Mouse (Mus musculus): ENCODE results near the gene Ltbp4. TPM values are rescaled to one million over a fixed set of nuclear protein-coding genes. Genes with fewer than 3 reads are reported as not detected.

The Ltbp4 gene
- 10 to 100 TPM; 55.8 to 66.9 TPM for total RNA-seq (2021)
- long read RNA-seq, experiment 1, full-length matches to known transcripts = 96 of 135 reads
- long read RNA-seq, experiment 1, partial matches to known transcripts = 31 of 135 reads
- long read RNA-seq, experiment 1, other reads (novel, unspliced or antisense) = 8 of 135 reads
- long read RNA-seq, experiment 2, full-length matches to known transcripts = 70 of 99 reads
- long read RNA-seq, experiment 2, partial matches to known transcripts = 19 of 99 reads
- long read RNA-seq, experiment 2, other reads (novel, unspliced or antisense) = 10 of 99 reads

DNA sequence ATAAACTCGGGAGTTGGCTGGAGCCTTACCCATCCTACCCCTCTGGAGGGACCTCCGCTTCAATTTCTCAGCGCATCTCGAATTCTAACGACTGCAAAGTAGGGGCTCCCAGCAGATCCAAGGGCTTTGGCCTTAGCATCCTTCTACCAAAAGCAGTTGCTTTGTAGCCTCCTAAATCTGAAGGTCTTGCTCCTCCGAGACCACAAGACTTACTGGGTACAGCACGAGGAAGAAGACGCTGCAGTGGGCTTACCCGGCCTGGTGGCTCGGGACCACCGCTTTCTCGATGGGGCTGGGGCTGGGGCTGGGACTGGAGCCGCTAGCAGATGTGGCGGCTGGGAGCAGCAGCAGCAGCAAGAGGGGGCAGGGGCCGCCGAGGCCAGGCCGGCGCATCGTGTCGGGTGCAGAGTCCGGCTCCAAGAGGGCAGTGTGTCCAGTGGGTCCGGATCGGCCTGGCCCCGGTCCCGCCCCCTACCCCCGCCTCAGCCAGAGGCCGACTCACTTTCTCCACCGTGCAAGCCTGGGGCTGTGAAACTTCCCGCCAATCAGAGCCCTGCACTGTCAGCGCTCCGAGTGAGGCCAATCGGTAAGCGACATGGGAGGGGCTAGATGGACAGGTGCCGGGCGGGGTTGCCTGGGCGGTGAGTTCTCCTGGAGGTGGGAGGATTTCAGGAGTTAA, at the start of gene Ltbp4:
Ltbp4 (minus strand) TSS at position 518 of the 679 bp plus-strand sequence.
- no peak for DNase-seq (ENCODE audit: low spot score)

DNA sequence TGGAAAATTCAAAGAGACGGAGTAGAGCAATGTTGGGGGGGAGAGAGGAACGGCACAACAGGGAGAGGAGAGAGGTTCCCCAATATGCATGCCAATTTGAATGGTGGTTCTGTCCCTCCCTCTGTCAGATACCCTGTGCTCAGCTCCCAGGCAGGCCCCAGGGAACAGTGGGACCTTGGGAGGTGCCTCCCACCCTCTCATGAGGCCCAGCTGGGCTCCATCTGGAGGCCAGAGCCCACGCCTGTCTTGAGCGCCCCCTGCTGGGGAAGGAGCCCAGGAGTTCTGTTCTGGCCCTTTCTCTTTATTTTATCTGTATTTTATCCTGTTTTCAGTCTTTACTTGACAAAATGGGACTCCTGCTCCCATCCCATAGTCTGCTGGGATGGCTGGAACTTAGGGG, 47.2 kb upstream of the Ltbp4 start:
- peak; percentile 55 for DNase-seq (ENCODE audit: low spot score)

DNA sequence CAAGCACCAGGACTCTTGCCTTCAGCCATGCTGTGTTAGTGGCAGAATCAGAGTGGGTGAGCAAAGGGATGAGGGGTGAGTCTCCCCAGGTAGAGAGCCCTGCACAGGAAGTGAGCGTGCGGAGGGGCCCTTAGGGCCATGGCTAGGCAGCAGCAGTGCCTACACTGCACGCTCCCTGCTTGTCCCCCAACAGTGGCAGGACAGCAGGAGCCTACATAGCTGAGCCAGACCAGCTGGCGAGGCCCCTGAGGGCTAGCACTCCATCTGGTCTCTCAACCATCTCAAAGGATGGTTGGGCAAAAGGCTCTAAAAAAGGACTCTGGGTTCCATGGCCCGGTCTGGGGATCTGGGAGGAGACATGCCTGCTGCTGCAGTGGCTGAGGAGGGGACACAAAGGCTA, 46.6 kb upstream of the Ltbp4 start:
- no peak for DNase-seq (ENCODE audit: low spot score)

DNA sequence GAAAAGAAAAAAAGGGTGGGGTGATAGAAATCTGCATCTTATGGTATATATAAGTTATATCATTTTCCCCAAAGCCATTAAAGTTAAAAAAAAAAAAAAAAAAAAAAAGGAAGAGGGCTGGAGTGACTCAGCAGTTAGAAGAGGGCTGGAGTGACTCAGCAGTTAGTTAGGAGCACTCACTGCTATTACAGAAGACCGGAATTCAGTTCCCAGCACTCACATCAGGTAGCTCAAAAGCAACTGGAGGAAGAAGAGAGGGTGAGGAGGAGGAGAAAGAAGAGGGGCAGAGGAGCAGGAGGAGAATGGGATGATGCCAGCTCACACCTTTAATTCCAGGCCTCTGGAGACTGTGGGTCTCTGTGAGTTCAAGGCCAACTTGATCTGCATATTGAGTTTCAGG, 45.7 kb upstream of the Ltbp4 start:
- no peak for DNase-seq (ENCODE audit: low spot score)

DNA sequence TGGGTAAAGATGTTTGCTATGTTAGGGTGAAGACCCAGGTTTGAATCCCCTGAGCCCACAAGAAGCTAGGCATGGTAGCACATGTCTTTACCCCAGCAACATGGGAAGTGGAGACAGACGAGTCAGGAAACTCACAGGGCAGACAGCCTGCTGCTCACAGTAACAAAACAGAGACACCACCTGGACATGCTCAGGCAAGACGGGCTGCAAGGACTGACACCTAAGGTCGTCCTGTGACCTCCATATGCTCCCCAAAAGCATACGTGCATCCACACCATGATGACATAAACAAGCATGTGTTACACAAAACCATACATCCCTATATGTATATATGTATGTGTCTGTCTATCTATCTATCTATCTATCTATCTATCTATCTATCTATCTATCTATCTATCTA, 44.1 kb upstream of the Ltbp4 start:
- no peak for DNase-seq (ENCODE audit: low spot score)

DNA sequence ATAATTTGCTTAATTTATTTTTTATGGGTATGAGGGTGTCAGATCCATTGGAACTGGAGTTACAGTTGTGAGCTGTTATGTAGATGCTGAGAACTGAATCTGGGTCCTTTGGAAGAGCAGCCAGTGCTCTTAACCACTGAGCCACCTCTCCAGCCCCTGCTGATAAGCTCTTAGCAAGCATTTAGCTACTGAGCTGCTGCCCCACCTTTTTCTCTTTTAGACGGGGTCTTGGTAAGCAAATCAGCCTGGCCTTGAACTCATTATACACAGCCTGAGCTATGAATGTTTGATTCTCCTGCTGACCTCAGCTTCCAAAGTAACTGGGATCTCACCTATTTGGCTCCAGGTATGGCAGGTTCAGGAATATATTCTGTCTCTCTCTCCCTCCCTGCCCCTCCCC, 43.5 kb upstream of the Ltbp4 start:
- DNase-seq (ENCODE audit: low spot score) = no peak

DNA sequence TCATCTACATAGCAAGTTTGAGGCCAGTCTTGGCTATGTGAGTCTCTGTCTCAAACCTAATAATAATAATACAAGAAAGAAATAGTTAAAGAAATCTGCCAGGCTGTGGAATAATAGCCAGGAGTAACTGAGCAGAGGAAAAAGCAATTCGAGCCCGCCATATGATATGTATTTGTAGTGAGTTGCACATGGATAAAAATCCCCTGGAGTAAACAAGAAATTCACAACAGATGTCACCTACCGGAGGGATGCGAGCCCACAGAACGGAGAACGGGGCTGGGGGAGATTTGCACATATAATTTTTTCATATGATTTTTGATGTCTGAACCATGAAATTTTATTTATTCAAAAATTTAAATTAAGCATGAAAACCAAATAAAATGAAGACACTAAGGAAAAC, 42.3 kb upstream of the Ltbp4 start:
- no peak for DNase-seq (ENCODE audit: low spot score)

DNA sequence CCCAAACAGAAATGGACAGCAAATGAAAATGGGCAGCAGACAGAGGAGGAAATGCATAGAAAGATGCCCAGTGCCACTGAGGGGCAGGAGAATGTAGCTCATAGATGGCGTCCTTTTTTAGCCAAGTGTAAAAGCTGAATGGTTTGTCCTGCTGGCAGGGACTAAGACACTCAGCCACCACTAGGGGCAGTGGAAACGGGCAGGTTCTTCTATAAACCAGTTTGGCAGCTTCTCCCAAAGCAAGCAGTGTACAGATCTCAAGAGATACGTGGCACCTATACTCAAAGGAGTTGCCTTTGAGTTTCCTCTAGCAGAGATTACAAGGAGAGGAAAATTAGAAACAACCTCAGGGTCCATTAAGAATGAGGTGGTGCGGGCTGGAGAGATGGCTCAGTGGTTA, 40.9 kb upstream of the Ltbp4 start:
- no peak for DNase-seq (ENCODE audit: low spot score)

DNA sequence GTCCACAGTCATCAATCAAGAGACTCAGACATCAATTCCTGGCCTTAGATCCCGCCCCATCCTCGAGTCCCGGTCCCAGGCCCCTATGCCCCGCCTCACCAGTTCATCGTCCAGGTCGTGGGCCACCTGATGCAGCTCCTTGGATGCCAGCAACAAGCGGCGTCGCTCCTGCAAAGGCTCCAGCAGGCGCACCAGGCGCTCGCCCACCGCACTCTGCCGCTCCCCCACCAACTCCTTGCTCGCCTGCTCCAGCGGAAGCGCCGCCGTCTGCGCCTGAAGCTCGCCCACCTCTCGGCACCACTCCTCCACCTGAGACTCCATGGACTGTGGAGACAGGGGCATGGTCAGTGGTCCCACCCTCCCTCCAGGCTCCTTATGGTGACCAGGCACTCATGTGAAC, 37.8 kb upstream of the Ltbp4 start:
- DNase-seq (ENCODE audit: low spot score) = no peak

DNA sequence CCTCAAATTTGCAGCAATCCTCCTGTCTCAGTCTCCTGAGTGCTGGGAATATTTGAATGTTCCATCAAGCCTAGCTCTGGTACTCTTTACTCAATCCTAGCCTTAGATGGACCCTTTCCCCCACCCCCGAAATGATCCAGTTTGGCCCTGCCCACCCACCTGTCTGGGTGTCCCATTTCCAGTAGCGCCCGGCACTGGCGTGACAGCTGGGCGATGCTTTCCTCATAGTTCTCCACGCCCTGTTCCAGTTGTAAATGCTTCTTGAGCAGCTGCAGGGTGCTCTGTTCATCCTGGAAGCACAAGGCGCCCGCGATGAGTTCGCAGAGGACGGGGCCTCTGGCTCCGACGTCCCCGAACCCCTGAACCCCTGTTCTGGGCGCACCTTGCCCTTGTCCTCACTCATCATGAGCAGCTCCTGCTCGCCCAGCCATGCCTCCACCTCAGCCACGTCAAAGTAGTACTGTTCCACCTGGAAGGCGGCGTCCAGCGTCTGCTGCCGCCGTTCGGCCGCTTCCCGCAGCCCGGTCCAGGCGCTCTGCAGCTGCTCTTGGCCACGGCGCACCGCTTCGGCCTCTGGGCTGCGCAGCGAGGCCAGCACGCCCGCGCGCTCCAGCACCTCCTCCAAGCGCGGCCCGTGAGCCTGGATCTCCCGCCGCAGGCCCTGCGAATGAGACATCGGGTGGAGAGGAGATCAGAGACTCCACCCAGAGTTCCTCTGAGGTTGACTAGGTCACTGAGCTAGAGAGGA, 34.4 kb upstream of the Ltbp4 start:
- DNase-seq (ENCODE audit: low spot score) = no peak

DNA sequence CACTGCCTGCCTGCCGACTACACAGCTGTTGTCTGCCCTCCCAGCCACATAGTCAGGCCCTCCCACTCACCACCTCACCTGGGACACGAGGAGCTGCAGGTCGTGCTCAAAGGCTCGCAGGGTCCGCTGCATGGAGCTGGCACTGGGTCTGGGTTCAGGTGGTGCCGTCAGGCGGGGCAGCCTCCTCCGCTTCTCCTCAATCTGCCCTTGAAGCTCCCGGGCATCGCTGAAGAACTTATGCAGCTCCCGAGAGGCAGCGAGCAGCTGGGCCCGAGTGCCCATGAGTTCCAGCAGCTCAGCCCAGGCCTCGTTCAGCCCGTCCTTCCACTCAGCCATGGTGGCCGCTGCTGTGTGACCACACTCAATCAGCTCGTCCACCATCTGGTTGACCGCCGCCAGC, 31.6 kb upstream of the Ltbp4 start:
- DNase-seq (ENCODE audit: low spot score) = no peak

DNA sequence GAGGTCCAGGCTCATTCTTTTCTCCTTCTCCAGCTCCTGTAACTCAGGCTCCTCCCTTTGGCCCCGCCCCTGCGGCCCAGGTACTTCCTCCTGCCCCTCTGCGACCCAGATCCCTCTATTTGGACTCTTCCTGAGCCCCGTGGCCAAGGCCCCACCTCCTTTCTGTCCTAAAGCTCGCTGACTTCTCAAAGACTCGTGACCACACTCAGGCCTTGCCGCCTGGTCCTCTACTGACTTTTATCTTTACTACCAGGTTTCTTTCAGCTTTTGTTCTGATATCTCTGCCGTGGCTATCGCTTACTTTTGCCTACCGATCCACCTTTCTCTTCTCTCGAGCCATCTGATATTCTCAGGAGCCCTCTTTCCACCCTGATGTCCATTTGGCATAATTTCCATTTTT, 30.5 kb upstream of the Ltbp4 start:
- no peak for DNase-seq (ENCODE audit: low spot score)

DNA sequence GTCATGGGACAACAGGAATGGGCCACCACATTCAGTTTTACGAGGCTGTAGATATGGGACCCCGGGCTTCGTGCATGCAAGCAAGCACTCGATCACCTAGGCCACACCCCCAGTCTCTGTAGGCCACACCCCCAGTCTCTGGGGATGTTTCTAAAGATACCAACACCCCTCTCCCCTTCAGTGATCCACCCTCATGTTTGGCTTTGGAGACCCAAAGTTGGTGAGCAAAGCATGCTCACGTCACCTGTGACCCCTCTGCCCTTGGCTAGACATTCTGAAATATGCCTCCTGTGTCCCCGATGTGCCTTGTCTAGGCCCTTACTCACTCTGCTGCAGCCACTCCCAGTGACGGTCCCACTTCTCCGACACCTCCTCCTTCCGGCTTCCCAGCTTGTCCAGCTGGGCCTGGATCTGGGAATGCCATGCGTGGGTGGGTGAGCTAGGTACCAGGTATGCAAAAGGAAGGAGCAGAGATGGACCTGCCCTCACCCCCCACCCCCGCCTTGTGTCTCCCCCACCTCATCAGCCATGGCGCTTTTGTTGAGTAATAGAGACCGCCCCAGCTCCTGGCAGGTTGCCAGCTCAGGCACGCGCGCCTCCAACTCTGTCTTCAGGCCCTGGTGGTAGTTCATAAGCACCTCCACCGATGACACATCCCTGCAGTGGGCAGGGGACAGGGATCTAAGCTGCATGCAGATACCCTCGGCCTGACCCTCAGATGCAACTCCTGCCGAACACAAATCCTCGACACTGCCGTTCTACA, 28.8 kb upstream of the Ltbp4 start:
- no peak for DNase-seq (ENCODE audit: low spot score)

DNA sequence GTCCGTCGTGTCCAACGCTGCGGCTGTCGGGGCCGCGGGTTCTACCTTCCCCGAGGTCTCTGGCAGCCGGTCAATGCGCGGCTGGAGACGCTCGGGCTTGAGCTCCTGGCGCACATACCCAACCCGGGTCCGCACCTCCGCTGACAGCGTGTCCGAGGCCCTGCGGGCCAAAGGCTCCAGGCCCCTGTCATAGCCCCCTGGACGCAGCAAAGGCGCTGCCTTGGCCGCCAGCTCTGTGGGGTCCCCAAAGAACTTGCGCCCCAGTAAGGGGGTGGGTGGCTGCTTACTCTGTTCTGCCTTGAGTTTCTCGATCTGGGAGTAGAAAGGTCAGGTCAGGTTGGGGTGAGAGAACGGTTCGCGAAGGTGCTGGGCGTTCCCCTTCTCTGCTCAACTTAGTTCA, 26.9 kb upstream of the Ltbp4 start:
- no peak for DNase-seq (ENCODE audit: low spot score)

DNA sequence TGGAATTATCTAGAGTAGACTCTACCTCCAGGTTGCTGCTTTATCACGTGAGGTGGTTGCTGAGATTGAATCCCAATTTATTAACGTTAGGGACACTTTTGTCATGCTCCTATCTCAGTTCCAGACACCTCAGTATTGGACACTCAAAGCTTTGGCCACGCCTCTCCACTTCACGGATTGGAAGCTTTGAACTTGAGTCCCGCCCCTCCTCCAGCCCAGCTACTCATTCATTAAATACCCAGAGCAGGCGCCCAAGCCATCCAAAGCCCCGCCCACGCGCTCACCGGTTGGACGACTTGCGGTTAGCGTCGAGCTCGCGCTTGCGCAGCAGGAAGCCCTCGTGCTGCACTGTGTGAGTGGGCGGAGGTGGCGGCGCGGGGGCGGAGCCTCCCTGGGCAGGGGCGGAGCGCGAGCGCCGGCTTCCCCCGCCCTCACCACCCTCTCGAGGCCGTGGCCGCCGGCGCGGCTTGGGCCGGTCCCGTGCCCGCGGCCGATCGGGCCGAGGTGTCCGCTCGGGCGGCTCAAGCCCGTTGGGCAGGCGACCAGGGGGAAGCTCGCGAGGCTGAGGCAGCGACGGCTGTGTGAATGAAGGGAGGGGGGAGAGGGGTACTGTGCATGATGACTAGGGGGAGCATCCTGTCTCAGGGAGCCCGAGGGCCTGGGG, 23.9 kb upstream of the Ltbp4 start:
- peak; percentile 99 for DNase-seq (ENCODE audit: low spot score)

DNA sequence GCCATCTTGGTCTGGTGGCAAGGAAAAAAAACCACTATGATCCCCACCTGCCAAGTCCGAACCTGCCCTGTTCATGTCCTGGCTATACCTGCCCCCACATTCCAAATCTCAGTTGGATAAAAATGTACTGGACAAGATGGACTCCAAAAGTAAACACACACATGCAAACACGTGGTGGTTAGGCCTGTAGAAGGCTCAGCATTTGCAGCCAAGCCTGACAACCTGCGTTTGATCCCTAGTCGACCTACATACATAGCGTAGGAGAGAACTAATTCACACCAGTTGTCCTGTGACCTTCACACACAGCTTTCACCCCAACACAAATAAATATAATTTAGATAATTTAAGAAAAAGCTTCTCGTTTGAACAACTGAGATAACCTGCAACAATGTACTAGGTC, 23.3 kb upstream of the Ltbp4 start:
- no peak for DNase-seq (ENCODE audit: low spot score)

DNA sequence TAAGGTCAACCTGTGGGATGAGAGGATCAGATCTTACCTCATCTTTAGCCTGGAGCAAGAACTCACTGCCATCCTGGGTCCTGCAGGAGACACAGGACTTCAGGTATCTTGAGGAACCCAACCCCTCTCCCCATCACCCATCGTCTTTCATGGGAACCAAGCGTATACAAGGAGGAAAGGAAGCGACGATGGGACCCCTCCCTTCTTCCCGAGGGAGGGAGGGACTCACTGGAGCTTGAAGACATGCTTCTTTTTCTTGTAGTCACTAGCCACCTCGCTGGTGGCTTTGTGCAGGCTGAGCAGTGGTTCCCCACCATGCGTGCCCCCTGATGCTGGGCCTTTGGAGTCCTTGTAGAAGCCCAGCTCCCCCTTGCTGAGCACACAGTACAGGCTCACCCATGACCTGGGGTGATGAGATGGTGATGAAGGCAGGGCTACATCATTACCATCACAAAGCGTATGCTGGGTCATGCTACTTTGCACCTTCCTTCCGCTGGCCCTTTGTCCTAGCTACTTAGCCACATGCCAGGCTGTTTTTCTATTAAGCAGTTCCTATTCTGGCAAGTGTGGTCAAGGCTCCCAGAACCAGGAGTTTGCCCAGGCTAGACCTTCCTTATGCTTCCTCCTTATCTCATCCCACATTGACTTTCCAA, 22.3 kb upstream of the Ltbp4 start:
- no peak for DNase-seq (ENCODE audit: low spot score)

DNA sequence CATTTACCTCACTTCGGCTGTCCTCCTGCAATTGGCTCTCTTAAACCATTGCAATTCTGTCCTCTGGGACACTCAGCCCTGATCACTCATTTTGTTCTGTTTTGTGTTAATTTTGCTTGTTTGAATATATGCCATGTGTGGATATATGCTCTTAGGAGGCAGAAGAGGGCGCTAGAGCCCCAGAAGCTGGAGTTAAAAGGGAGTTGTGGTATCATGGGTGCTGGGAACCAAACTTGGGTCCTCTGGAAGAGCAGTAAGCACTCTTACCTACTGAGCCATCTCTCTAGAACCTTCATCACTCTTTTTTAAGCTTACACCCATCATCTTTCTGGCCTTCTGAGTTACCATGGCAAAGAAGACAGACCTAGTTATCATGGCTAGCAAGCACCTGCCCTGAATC, 21.7 kb upstream of the Ltbp4 start:
- no peak for DNase-seq (ENCODE audit: low spot score)

DNA sequence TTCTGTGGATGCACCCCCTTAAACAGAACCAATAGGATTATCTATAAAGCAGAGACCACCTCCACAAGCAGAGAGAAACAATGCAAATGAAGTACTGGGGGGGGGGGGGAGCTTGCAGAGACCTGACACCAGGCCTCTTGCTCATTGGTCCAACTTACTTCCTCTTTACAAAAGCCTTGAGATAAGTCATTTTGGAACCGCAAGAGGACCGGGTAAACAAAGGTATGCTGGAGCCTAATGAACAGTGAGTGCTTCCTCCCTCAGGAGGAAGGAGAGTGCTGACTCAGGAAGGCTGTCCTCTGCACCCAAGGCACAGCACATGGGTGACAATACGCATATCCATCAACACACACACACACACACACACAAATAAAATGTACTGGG, 20.1 kb upstream of the Ltbp4 start:
- no peak for DNase-seq (ENCODE audit: low spot score)

DNA sequence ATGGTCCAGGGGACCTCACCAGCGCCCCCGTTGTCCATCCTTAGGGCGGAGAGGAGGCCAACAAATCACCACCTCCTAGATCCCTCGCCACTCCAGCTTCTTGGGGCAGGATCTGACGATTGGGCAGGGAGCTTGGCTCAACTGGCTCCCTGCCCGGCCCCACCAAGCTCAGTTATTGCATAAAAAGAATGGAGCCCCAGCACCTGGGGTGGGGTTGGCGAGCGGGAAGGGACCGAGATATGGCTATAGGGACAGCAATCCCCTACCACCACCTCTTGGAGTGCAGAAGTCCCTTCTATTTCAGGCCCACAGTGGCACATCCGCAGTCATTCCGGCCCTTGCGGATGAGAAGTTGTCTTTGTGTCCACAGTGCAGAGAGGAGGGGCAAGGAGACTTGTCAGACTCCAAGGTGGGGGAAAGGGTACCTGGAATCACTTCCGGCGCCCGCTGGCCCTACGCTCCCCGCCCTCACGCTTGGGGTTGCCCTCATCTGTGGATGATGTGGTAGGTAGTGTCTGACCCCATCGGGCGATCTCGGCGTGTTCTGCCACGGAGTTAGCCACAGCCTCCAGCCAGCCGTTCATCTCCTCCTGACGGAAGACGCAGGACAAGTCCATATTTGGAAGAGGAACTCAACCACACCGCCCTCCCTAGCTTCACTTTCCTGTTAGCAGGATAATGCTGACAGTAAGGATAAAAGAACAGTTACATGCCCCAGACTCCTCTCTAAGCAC, 19.5 kb upstream of the Ltbp4 start, which contains the start of gene Gm20479:
Gm20479 (minus strand) TSS at position 559 of the 734 bp plus-strand sequence.
- no peak for DNase-seq (ENCODE audit: low spot score)
